Mouse (Mus musculus): Measurements from ENCODE around the gene Trpv3. TPM values are rescaled to one million over a fixed set of nuclear protein-coding genes. Genes with fewer than 3 reads are reported as not detected.

Gene Trpv3
- polyA plus RNA-seq, 1 experiment = not detected

GRCm38 (mm10) chr11:73326485-73326886 lies 59.3 kb downstream of the Trpv3 start:
- TF ChIP-seq POLR2A (IDR thresholded peaks at IDR 0.05; ENCODE audit: borderline replicate concordance, low read depth, low read length) (no peak), CTCF (IDR thresholded peaks at IDR 0.05; ENCODE audit: low read depth, low read length) (no peak)
- H3K4me1 ChIP-seq (ENCODE audit: control insufficient read depth, insufficient read depth, low read length) = peaks cover 7% of the 10 kb centered on the region; the same call in 1 of the 2 replicates
- no peak overlapping the region for H3K27ac ChIP-seq (ENCODE audit: insufficient read depth, low read depth, low read length)
- peak overlapping the region; percentile 27 for H3K4me3 ChIP-seq (ENCODE audit: insufficient read depth, low read length)

- TF ChIP-seq CTCF (IDR thresholded peaks at IDR 0.05; ENCODE audit: low read depth, low read length) (no peak), POLR2A (IDR thresholded peaks at IDR 0.05; ENCODE audit: borderline replicate concordance, low read depth, low read length) (no peak)
- no peak overlapping the region for H3K27ac ChIP-seq (ENCODE audit: insufficient read depth, low read depth, low read length)
- H3K4me1 ChIP-seq (ENCODE audit: control insufficient read depth, insufficient read depth, low read length) = peaks cover 7% of the 10 kb centered on the region; the same call in 1 of the 2 replicates
- H3K4me3 ChIP-seq (ENCODE audit: insufficient read depth, low read length) = no peak overlapping the region
Observed at GRCm38 (mm10) chr11:73327361-73327760, 60.2 kb downstream of the Trpv3 start.

DNA sequence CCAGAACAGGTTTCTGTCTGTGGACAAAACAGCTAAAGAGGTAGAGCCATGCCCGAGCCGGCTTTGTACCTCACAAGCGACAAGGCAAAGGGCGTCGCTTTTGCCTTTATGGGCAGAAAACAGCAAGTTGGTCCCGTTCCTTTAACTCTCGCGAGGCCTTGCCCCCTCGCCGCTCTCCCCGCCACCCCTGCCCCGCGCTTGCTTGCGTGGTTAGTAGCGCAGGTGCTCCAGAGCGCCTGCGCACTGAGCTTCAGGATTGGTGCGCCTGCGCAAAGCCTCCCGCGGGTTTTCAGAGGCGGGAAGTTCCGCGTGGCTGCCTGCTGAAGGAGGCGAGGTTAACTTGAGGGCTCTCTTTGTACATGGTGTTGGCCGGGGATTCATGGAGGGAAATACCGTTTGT lies 62.3 kb downstream of the Trpv3 start, which contains the start of the genes Aspa, Gm49340 and Spata22:
TSS of gene Aspa (minus strand) at position 155 of the 400 bp plus-strand sequence.
TSS of gene Gm49340 (plus strand) at position 300 of the 400 bp plus-strand sequence.
TSS of gene Spata22 (plus strand) at position 300 of the 400 bp plus-strand sequence.
- H3K4me3 ChIP-seq (ENCODE audit: insufficient read depth, low read length) = no peak within 1 kb of the TSS
- H3K27ac ChIP-seq (ENCODE audit: insufficient read depth, low read depth, low read length) = no peak within 1 kb of the TSS
- peaks cover 7% of the 10 kb centered on the region; the same call in 1 of the 2 replicates for H3K4me1 ChIP-seq (ENCODE audit: control insufficient read depth, insufficient read depth, low read length)
- TF ChIP-seq CTCF (IDR thresholded peaks at IDR 0.05; ENCODE audit: low read depth, low read length) (no peak), POLR2A (IDR thresholded peaks at IDR 0.05; ENCODE audit: borderline replicate concordance, low read depth, low read length) (no peak)

- no peak for TF ChIP-seq POLR2A (IDR thresholded peaks at IDR 0.05; ENCODE audit: borderline replicate concordance, low read depth, low read length)
- no peak for TF ChIP-seq CTCF (IDR thresholded peaks at IDR 0.05; ENCODE audit: low read depth, low read length)
Observed at GRCm38 (mm10) chr11:73333357-73333756, 66.2 kb downstream of the Trpv3 start.

GRCm38 (mm10) chr11:73336919-73337318 lies 69.7 kb downstream of the Trpv3 start:
- H3K4me3 ChIP-seq (ENCODE audit: insufficient read depth, low read length) = no peak overlapping the region
- no peak for TF ChIP-seq POLR2A (IDR thresholded peaks at IDR 0.05; ENCODE audit: borderline replicate concordance, low read depth, low read length)
- H3K27ac ChIP-seq (ENCODE audit: insufficient read depth, low read depth, low read length) = no peak overlapping the region
- no peaks in the 10 kb centered on the region for H3K4me1 ChIP-seq (ENCODE audit: control insufficient read depth, insufficient read depth, low read length)

More at GRCm38 (mm10) chr11:73333357-73333756, 66.2 kb downstream of the Trpv3 start:
- no peaks in the 10 kb centered on the region for H3K4me1 ChIP-seq (ENCODE audit: control insufficient read depth, insufficient read depth, low read length)
- H3K27ac ChIP-seq (ENCODE audit: insufficient read depth, low read depth, low read length) = no peak overlapping the region
- H3K4me3 ChIP-seq (ENCODE audit: insufficient read depth, low read length) = no peak overlapping the region

Other genes starting within 250 kb of the Trpv3 start
- gene Camkk1, start 248.4 kb upstream of the Trpv3 start, polyA plus RNA-seq (2012; ENCODE audit: insufficient read depth, insufficient read length, missing spikeins) = not detected in 2 replicates
- gene Ncbp3, start 219.6 kb upstream of the Trpv3 start, polyA plus RNA-seq (2012; ENCODE audit: insufficient read depth, insufficient read length, missing spikeins) = 6.2 and 6.4 TPM in 2 replicates
- not detected in 2 replicates for gene Itgae, start 176.8 kb upstream of the Trpv3 start, polyA plus RNA-seq (2012; ENCODE audit: insufficient read depth, insufficient read length, missing spikeins)
- gene Haspin, start 129.1 kb upstream of the Trpv3 start, polyA plus RNA-seq (2012; ENCODE audit: insufficient read depth, insufficient read length, missing spikeins) = 8.7 and 9.0 TPM in 2 replicates
- not detected in 2 replicates for gene P2rx5, start 107.0 kb upstream of the Trpv3 start, polyA plus RNA-seq (2012; ENCODE audit: insufficient read depth, insufficient read length, missing spikeins)
- 41.3 and 43.1 TPM in 2 replicates for gene Emc6, start 90.4 kb upstream of the Trpv3 start, polyA plus RNA-seq (2012; ENCODE audit: insufficient read depth, insufficient read length, missing spikeins)
- gene Tax1bp3, start 90.3 kb upstream of the Trpv3 start, polyA plus RNA-seq (2012; ENCODE audit: insufficient read depth, insufficient read length, missing spikeins) = 35.4 and 37.3 TPM in 2 replicates
- 48.2 and 49.7 TPM in 2 replicates for gene Ctns, start 68.3 kb upstream of the Trpv3 start, polyA plus RNA-seq (2012; ENCODE audit: insufficient read depth, insufficient read length, missing spikeins)
- 3.3 and 4.0 TPM in 2 replicates for gene Shpk, start 67.9 kb upstream of the Trpv3 start, polyA plus RNA-seq (2012; ENCODE audit: insufficient read depth, insufficient read length, missing spikeins)
- not detected in 2 replicates for gene Trpv1, start 33.1 kb upstream of the Trpv3 start, polyA plus RNA-seq (2012; ENCODE audit: insufficient read depth, insufficient read length, missing spikeins)
- 0.25 TPM in 1 of 2 replicates, not detected in the other for gene Aspa, start 62.2 kb downstream of the Trpv3 start, polyA plus RNA-seq (2012; ENCODE audit: insufficient read depth, insufficient read length, missing spikeins)
- gene Gm49340, start 62.4 kb downstream of the Trpv3 start, polyA plus RNA-seq (2012; ENCODE audit: insufficient read depth, insufficient read length, missing spikeins) = not detected in 2 replicates
- gene Spata22, start 62.4 kb downstream of the Trpv3 start, polyA plus RNA-seq (2012; ENCODE audit: insufficient read depth, insufficient read length, missing spikeins) = not detected in 2 replicates
- not detected in 2 replicates for gene Olfr20, start 83.4 kb downstream of the Trpv3 start, polyA plus RNA-seq (2012; ENCODE audit: insufficient read depth, insufficient read length, missing spikeins)
- not detected in 2 replicates for gene Olfr376, start 103.9 kb downstream of the Trpv3 start, polyA plus RNA-seq (2012; ENCODE audit: insufficient read depth, insufficient read length, missing spikeins)
- not detected in 2 replicates for gene Olfr1, start 132.2 kb downstream of the Trpv3 start, polyA plus RNA-seq (2012; ENCODE audit: insufficient read depth, insufficient read length, missing spikeins)
- gene Olfr378, start 161.1 kb downstream of the Trpv3 start, polyA plus RNA-seq (2012; ENCODE audit: insufficient read depth, insufficient read length, missing spikeins) = not detected in 2 replicates
- not detected in 2 replicates for gene Olfr380, start 190.1 kb downstream of the Trpv3 start, polyA plus RNA-seq (2012; ENCODE audit: insufficient read depth, insufficient read length, missing spikeins)
- not detected in 2 replicates for gene Olfr381, start 224.2 kb downstream of the Trpv3 start, polyA plus RNA-seq (2012; ENCODE audit: insufficient read depth, insufficient read length, missing spikeins)
- gene Olfr382, start 249.8 kb downstream of the Trpv3 start, polyA plus RNA-seq (2012; ENCODE audit: insufficient read depth, insufficient read length, missing spikeins) = not detected in 2 replicates

Measured in bone marrow macrophage, adult 2 months (primary cell).